Mouse (Mus musculus) forebrain, embryonic 14.5 days (tissue): ENCODE data around the gene Slc36a3. TPM values are rescaled to one million over a fixed set of nuclear protein-coding genes. Genes with fewer than 3 reads are reported as not detected.
A peak's percentile ranks its signal among the peaks of the same experiment; 100 is the strongest.

Experiments
- ATAC-seq: fragments of 200-750 bp; cut with Nextera tagmentation; 2 replicates; pipeline ENCODE4 v1.8.0; 2017; ENCODE audit warnings: mild to moderate bottlenecking, moderate library complexity
- DNase-seq: peaks from one replicate; pipeline ENCODE4 v3.0.0-alpha.2; 2015; ENCODE audit warnings: low spot score
- H3K27ac ChIP-seq: fragments of 300-500 bp; sonication (generic); 2 replicates; pipeline ENCODE4 v1.5.1; 2014; ENCODE audit warnings: low read depth, mild to moderate bottlenecking, control low read depth, low read length, moderate library complexity
- H3K27me3 ChIP-seq: fragments of 300-500 bp; sonication (generic); replicated peaks from 2 replicates; pipeline ENCODE4 v1.6.1; 2014; ENCODE audit warnings: low read length, control low read depth, mixed read lengths; ENCODE audit not compliant: control insufficient read depth, insufficient read depth
- H3K36me3 ChIP-seq: fragments of 300-500 bp; sonication (generic); 2 replicates; pipeline ENCODE4 v1.6.1; 2014; ENCODE audit warnings: low read length, control low read depth; ENCODE audit not compliant: control insufficient read depth, insufficient read depth
- H3K4me1 ChIP-seq: fragments of 300-500 bp; sonication (generic); 2 replicates; pipeline ENCODE4 v1.6.1; 2014; ENCODE audit warnings: antibody characterized with exemption, low read length, control low read depth; ENCODE audit not compliant: control insufficient read depth, insufficient read depth
- H3K4me2 ChIP-seq: fragments of 300-500 bp; sonication (generic); 2 replicates; pipeline ENCODE4 v1.6.1; 2014; ENCODE audit warnings: mild to moderate bottlenecking, control low read depth, low read length
- H3K4me3 ChIP-seq: fragments of 300-500 bp; sonication (generic); 2 replicates; pipeline ENCODE4 v1.5.1; 2014; ENCODE audit warnings: low read depth, low read length, control low read depth
- H3K9ac ChIP-seq: fragments of 300-500 bp; sonication (generic); 2 replicates; pipeline ENCODE4 v1.6.1; 2014; ENCODE audit warnings: mild to moderate bottlenecking, low read length, control low read depth, moderate library complexity
- H3K9me3 ChIP-seq: fragments of 300-500 bp; sonication (generic); replicated peaks from 2 replicates; pipeline ENCODE4 v1.6.1; 2016; ENCODE audit warnings: low read length, control low read depth, mixed read lengths; ENCODE audit not compliant: control insufficient read depth
- WGBS: fragments of 180-500 bp; shearing (Covaris S2); extraction: QIAGEN DNeasy Blood & Tissue Kit; methylation state at CpG from one replicate; pipeline ENCODE4 v1.1.7; 2014; 5-methylcytosine and 5-hydroxymethylcytosine counted together
- polyA plus RNA-seq: library from polyadenylated mRNA; unstranded; fragments of >200 nt; fragmentation: Nextera tagmentation; extraction: Ambion mirVana; gene quantifications from 2 replicates; pipeline ENCODE4 v1.2.1, GENCODE M21; 2014

The Slc36a3 gene
- polyA plus RNA-seq, 1 experiment from 2014 or later, result not detected

DNA sequence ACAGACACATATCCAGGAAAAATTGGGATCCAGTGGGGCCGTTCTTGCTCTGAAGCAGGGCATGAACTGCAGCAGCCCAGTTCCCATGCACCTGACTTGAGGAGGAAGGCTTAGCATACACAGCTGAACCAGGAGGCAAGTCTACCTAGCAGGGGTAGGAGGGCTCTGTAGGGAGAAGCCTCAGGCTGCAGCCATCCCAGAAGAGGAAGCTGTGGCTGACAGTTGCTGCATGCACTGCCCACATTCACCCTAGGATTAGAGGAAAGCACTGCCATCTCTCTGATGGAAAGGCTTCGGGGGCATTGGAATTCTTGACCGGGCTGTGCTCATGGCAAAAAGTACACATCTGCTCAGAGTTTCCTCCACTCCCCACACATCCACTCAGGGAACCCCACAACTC, 28.3 kb upstream of the Slc36a3 start:
- DNase-seq (no peak), ATAC-seq (no peak)
- Histone ChIP-seq H3K27ac (no peak overlapping the region), H3K27me3 (no peaks in the 10 kb centered on the region), H3K36me3 (no peaks in the 10 kb centered on the region), H3K9me3 (no peaks in the 10 kb centered on the region), H3K4me3 (no peak overlapping the region), H3K4me1 (no peaks in the 10 kb centered on the region), H3K9ac (no peak overlapping the region), H3K4me2 (no peak overlapping the region)
- 87% methylated on average over 3 of the region's 3 CpGs for WGBS

DNA sequence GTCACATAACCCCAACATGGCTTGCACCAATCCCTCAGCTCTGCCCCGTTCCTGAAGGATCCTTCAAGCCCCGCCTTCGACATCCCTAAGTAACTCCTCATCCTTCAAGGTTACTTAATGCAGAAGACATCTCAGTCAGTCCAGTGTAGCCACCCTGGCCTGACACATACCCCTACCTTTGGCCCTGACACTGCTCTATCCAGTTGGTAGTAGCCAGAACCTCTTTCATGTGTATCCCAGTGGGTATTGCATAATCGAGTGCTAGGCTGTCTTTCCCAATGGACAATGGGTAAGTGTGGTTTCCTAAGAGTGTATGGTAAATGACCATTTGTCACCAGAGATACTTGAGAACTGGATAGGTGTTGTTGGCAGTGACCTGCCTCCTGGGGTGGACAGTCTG, 27.3 kb upstream of the Slc36a3 start:
- no peak overlapping the region for H3K4me2 ChIP-seq
- ATAC-seq (no peak), DNase-seq (no peak)
- H3K4me1 ChIP-seq, result no peaks in the 10 kb centered on the region
- 87% methylated on average over 4 of the region's 4 CpGs for WGBS
- no peaks in the 10 kb centered on the region for H3K27me3 ChIP-seq
- no peaks in the 10 kb centered on the region for H3K9me3 ChIP-seq
- no peak overlapping the region for H3K4me3 ChIP-seq
- no peak overlapping the region for H3K27ac ChIP-seq
- no peaks in the 10 kb centered on the region for H3K36me3 ChIP-seq
- H3K9ac ChIP-seq, result no peak overlapping the region

DNA sequence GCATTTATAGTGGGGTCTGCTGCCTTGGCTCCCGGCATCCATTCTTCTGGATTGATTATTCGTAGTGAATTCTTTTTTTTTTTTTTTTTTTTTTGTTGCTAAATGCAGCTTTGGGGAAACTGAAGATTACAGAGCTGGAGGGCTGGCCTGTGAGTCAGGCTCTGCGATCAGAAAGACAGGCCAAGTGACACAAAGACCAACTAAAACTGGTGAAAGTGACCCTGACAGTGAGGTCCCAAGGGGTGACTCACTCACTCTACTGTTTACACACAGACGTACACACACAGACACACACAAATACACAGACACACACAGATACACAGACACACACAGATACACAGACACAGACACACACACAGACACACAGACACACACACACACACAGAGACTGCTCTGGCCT, 19.0 kb upstream of the Slc36a3 start:
- DNase-seq, result no peak
- Histone ChIP-seq H3K9me3 (no peaks in the 10 kb centered on the region), H3K27ac (no peak overlapping the region), H3K27me3 (no peaks in the 10 kb centered on the region), H3K4me3 (no peak overlapping the region), H3K4me1 (no peaks in the 10 kb centered on the region), H3K36me3 (no peaks in the 10 kb centered on the region), H3K4me2 (no peak overlapping the region), H3K9ac (no peak overlapping the region)
- no peak for ATAC-seq
- WGBS, result 75% methylated on average over 4 of the region's 4 CpGs

DNA sequence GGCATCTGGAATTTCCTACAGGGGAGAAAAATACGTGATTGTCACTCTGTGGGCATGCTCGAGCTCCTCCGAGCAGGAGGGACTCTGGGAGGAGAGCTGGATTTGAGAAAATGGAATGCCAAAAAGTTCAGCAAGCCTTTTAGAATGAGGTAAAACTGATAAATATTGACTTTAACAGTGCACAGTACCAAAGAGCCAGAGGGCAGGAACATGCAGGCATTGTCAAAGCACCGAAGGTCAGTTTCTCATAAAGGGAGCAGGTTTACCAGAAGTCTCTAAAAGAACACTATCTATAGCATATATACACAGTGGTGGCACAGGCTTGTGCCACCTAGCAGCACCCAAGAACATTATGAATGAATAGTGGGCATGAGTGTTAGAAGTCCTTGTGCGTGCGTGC, 17.4 kb upstream of the Slc36a3 start:
- DNase-seq (no peak), ATAC-seq (no peak)
- Histone ChIP-seq H3K27me3 (no peaks in the 10 kb centered on the region), H3K27ac (no peak overlapping the region), H3K36me3 (no peaks in the 10 kb centered on the region), H3K4me1 (no peaks in the 10 kb centered on the region), H3K9me3 (no peaks in the 10 kb centered on the region), H3K4me2 (no peak overlapping the region), H3K4me3 (no peak overlapping the region), H3K9ac (no peak overlapping the region)
- 89% methylated on average over 6 of the region's 6 CpGs for WGBS

DNA sequence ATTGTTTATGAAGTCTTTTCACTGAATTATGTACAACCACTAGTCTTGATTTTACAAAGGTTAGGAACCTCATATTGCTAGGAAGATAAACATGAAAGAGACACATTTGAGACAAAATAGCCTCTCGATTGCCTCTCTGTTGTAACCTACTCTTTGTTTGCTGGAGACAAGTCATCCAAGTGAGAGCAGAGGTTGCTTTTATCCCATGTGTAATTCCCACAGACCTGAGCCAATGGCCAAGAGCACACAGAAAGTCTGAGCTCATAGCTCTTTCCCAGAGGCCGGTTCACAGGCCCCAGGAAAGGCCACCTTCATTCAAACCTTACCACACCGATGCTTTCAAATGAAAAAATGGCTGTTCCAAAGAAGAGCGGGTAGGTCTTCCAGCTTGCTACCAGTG, 17.0 kb upstream of the Slc36a3 start:
- no peak for DNase-seq
- H3K27me3 ChIP-seq, result no peaks in the 10 kb centered on the region
- WGBS, result 93% methylated on average over 4 of the region's 4 CpGs
- no peaks in the 10 kb centered on the region for H3K4me1 ChIP-seq
- no peak overlapping the region for H3K9ac ChIP-seq
- no peak overlapping the region for H3K4me3 ChIP-seq
- H3K9me3 ChIP-seq, result no peaks in the 10 kb centered on the region
- ATAC-seq, result no peak
- H3K27ac ChIP-seq, result no peak overlapping the region
- H3K36me3 ChIP-seq, result no peaks in the 10 kb centered on the region
- no peak overlapping the region for H3K4me2 ChIP-seq

DNA sequence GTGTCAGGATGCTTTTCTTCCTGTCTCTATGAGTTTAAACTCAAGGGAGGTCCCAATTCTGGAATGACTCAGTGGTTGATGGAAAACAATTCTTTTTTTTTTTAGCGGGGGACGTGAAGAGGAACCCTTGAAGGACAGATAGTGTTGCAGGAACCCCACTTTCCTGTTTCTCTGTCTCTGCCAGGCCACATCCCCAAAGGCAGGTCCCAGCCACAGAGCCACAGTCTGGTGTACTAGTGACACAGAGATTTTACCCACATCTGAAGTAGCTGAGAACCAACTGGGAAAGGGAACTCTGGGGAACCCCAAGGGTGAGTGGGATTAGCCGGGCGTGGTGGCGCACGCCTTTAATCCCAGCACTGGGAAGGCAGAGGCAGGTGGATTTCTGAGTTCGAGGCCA, 14.2 kb upstream of the Slc36a3 start:
- no peak for ATAC-seq
- Histone ChIP-seq H3K4me2 (no peak overlapping the region), H3K9me3 (no peaks in the 10 kb centered on the region), H3K36me3 (no peaks in the 10 kb centered on the region), H3K4me3 (no peak overlapping the region), H3K9ac (no peak overlapping the region), H3K4me1 (no peaks in the 10 kb centered on the region), H3K27ac (no peak overlapping the region), H3K27me3 (no peaks in the 10 kb centered on the region)
- WGBS, result 91% methylated on average over 6 of the region's 7 CpGs
- no peak for DNase-seq

DNA sequence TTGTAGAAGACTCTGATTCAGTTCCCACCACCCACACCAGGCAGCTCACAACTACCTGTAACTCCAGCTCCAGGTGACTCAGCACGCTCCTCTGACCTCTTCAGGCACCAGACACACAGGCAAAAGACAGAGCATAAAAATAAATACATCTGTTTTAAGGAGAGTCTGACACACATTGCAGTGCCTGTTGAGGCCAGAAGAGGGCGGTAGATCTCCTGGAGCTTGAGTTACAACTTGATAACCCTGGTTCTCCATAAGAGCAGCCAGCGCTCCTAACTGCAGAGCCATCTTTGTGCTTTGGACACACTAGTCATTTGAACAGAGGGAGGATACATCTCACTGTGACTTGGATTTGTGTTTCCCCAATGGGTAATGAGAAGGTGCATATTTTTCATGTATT, 13.2 kb upstream of the Slc36a3 start:
- 56% methylated on average over 3 of the region's 3 CpGs for WGBS
- H3K9me3 ChIP-seq, result no peaks in the 10 kb centered on the region
- DNase-seq (peak; percentile 7), ATAC-seq (no peak)
- H3K36me3 ChIP-seq, result no peaks in the 10 kb centered on the region
- H3K27ac ChIP-seq, result no peak overlapping the region
- H3K4me2 ChIP-seq, result no peak overlapping the region
- H3K4me3 ChIP-seq, result no peak overlapping the region
- no peaks in the 10 kb centered on the region for H3K27me3 ChIP-seq
- no peak overlapping the region for H3K9ac ChIP-seq
- no peaks in the 10 kb centered on the region for H3K4me1 ChIP-seq

DNA sequence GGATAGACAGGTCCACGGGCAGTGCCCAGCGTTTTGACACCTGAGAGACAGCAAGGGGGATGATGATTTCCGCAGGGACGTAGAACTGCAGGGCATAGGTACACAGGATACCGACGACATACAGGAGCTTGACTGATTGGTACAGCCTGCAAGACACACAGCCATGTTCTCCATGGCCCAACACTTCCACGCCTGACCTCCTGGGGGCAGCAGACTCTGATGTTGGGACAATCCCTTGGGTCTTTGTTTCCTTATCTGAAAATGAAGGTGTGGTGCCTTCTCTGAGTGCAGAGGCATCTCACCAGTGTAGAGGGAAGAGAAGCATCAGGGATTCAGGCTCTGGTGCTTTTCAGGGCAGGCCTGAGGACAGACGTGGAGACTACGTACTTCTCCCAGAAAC, 11.2 kb upstream of the Slc36a3 start:
- Histone ChIP-seq H3K27ac (no peak overlapping the region), H3K4me2 (no peak overlapping the region), H3K36me3 (no peaks in the 10 kb centered on the region), H3K4me3 (no peak overlapping the region), H3K9me3 (no peaks in the 10 kb centered on the region), H3K27me3 (no peaks in the 10 kb centered on the region), H3K4me1 (no peaks in the 10 kb centered on the region), H3K9ac (no peak overlapping the region)
- WGBS, result 57% methylated on average over 9 of the region's 9 CpGs
- DNase-seq, result no peak
- ATAC-seq, result no peak

DNA sequence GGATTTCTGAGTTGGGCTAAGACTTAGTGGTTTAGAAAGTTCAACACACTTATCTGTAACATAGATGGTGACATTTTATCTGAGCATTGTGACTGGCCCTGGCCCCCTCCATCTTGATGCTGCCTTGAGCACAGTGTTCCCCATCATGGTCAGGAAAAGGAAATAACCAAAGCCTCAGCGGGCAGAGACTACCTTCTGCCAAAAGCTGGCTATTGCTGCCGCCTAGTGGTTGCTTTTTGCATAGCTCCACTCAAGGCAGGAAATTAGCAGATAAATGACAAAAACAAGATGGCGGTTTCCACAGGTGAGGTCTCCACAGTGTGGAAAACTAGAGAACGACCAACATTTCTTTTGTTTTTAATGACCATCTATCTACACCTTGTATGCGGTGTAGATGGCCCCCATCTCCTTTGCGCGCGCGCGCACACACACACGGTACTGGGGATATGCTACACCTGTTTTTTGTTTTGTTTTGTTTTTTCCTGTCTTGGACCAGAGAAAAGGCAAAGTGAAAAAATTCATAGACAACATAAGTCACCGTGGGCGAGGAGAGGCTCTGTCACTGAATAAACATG, 7.4 kb upstream of the Slc36a3 start:
- H3K36me3 ChIP-seq, result no peaks in the 10 kb centered on the region
- no peak overlapping the region for H3K4me2 ChIP-seq
- DNase-seq (peak; percentile 74), ATAC-seq (no peak)
- H3K9me3 ChIP-seq, result no peaks in the 10 kb centered on the region
- H3K4me3 ChIP-seq, result no peak overlapping the region
- H3K4me1 ChIP-seq, result no peaks in the 10 kb centered on the region
- H3K9ac ChIP-seq, result no peak overlapping the region
- H3K27me3 ChIP-seq, result no peaks in the 10 kb centered on the region
- 56% methylated on average over 13 of the region's 13 CpGs for WGBS
- no peak overlapping the region for H3K27ac ChIP-seq
